Mouse (Mus musculus) forebrain, embryonic 14.5 days (tissue): ENCODE measurements around the gene Zbp1. TPM values are rescaled to one million over a fixed set of nuclear protein-coding genes. Genes with fewer than 3 reads are reported as not detected.

Source experiments
- ATAC-seq: fragments of 200-750 bp; cut with Nextera tagmentation; 2 replicates; pipeline ENCODE4 v1.8.0; 2017; ENCODE audit warnings: mild to moderate bottlenecking, moderate library complexity
- DNase-seq: peaks from one replicate; pipeline ENCODE4 v3.0.0-alpha.2; 2015; ENCODE audit warnings: low spot score
- H3K27ac ChIP-seq: fragments of 300-500 bp; sonication (generic); 2 replicates; pipeline ENCODE4 v1.5.1; 2014; ENCODE audit warnings: low read depth, mild to moderate bottlenecking, control low read depth, low read length, moderate library complexity
- H3K27me3 ChIP-seq: fragments of 300-500 bp; sonication (generic); replicated peaks from 2 replicates; pipeline ENCODE4 v1.6.1; 2014; ENCODE audit warnings: low read length, control low read depth, mixed read lengths; ENCODE audit not compliant: control insufficient read depth, insufficient read depth
- H3K36me3 ChIP-seq: fragments of 300-500 bp; sonication (generic); 2 replicates; pipeline ENCODE4 v1.6.1; 2014; ENCODE audit warnings: low read length, control low read depth; ENCODE audit not compliant: control insufficient read depth, insufficient read depth
- H3K4me1 ChIP-seq: fragments of 300-500 bp; sonication (generic); 2 replicates; pipeline ENCODE4 v1.6.1; 2014; ENCODE audit warnings: antibody characterized with exemption, low read length, control low read depth; ENCODE audit not compliant: control insufficient read depth, insufficient read depth
- H3K4me2 ChIP-seq: fragments of 300-500 bp; sonication (generic); 2 replicates; pipeline ENCODE4 v1.6.1; 2014; ENCODE audit warnings: mild to moderate bottlenecking, control low read depth, low read length
- H3K4me3 ChIP-seq: fragments of 300-500 bp; sonication (generic); 2 replicates; pipeline ENCODE4 v1.5.1; 2014; ENCODE audit warnings: low read depth, low read length, control low read depth
- H3K9ac ChIP-seq: fragments of 300-500 bp; sonication (generic); 2 replicates; pipeline ENCODE4 v1.6.1; 2014; ENCODE audit warnings: mild to moderate bottlenecking, low read length, control low read depth, moderate library complexity
- H3K9me3 ChIP-seq: fragments of 300-500 bp; sonication (generic); replicated peaks from 2 replicates; pipeline ENCODE4 v1.6.1; 2016; ENCODE audit warnings: low read length, control low read depth, mixed read lengths; ENCODE audit not compliant: control insufficient read depth
- WGBS: fragments of 180-500 bp; shearing (Covaris S2); extraction: QIAGEN DNeasy Blood & Tissue Kit; methylation state at CpG from one replicate; pipeline ENCODE4 v1.1.7; 2014; 5-methylcytosine and 5-hydroxymethylcytosine counted together
- polyA plus RNA-seq: library from polyadenylated mRNA; unstranded; fragments of >200 nt; fragmentation: Nextera tagmentation; extraction: Ambion mirVana; gene quantifications from 2 replicates; pipeline ENCODE4 v1.2.1, GENCODE M21; 2014

Gene Zbp1
- not detected in 2 replicates for polyA plus RNA-seq

- ATAC-seq (no peak), DNase-seq (no peak)
- Histone ChIP-seq H3K4me2 (no peak within 1 kb of the TSS), H3K9ac (no peak within 1 kb of the TSS), H3K27ac (no peak within 1 kb of the TSS), H3K9me3 (no peaks in the 10 kb centered on the region), H3K27me3 (no peaks in the 10 kb centered on the region), H3K4me1 (no peaks in the 10 kb centered on the region), H3K36me3 (no peaks in the 10 kb centered on the region), H3K4me3 (no peak within 1 kb of the TSS)
- WGBS, result 71% methylated on average over 11 of the region's 11 CpGs
Observed at GRCm38 (mm10) chr2:173218416-173219141, at the start of gene Zbp1. Zbp1 (minus strand) TSS chr2:173218923.

- H3K27me3 ChIP-seq, result no peaks in the 10 kb centered on the region
- H3K4me1 ChIP-seq, result peaks cover 59% of the 10 kb centered on the region
- H3K4me3 ChIP-seq, result no peak overlapping the region
- no peak overlapping the region for H3K4me2 ChIP-seq
- no peaks in the 10 kb centered on the region for H3K9me3 ChIP-seq
- no peak for DNase-seq
- 87% methylated on average over 3 of the region's 3 CpGs for WGBS
- no peaks in the 10 kb centered on the region for H3K36me3 ChIP-seq
- no peak for ATAC-seq
- no peak overlapping the region for H3K27ac ChIP-seq
- H3K9ac ChIP-seq, result no peak overlapping the region
Observed at GRCm38 (mm10) chr2:173267562-173267961, 48.8 kb upstream of the Zbp1 start.

GRCm38 (mm10) chr2:173266349-173267112, 47.8 kb upstream of the Zbp1 start:
- Histone ChIP-seq H3K9ac (no peak overlapping the region), H3K36me3 (no peaks in the 10 kb centered on the region), H3K4me3 (no peak overlapping the region), H3K9me3 (no peaks in the 10 kb centered on the region), H3K4me1 (peaks cover 57% of the 10 kb centered on the region), H3K27ac (no peak overlapping the region), H3K27me3 (no peaks in the 10 kb centered on the region), H3K4me2 (no peak overlapping the region)
- DNase-seq, result no peak
- 82% methylated on average over 25 of the region's 25 CpGs for WGBS
- ATAC-seq, result no peak

GRCm38 (mm10) chr2:173265468-173266265, 46.9 kb upstream of the Zbp1 start:
- Histone ChIP-seq H3K9ac (no peak overlapping the region), H3K27ac (no peak overlapping the region; the same call in 1 of the 2 replicates), H3K36me3 (no peaks in the 10 kb centered on the region), H3K9me3 (no peaks in the 10 kb centered on the region), H3K4me1 (peaks cover 55% of the 10 kb centered on the region), H3K27me3 (no peaks in the 10 kb centered on the region), H3K4me2 (no peak overlapping the region), H3K4me3 (no peak overlapping the region)
- 87% methylated on average over 22 of the region's 22 CpGs for WGBS
- ATAC-seq (no peak), DNase-seq (no peak)

GRCm38 (mm10) chr2:173264467-173265128, 45.9 kb upstream of the Zbp1 start:
- Histone ChIP-seq H3K4me2 (peak overlapping the region; percentile 19; the same call in 1 of the 2 replicates), H3K27ac (no peak overlapping the region; the same call in 1 of the 2 replicates), H3K4me3 (no peak overlapping the region), H3K9ac (0 out of 2 replicates have a peak overlapping the region, but pooled peaks have one; percentile 6), H3K27me3 (no peaks in the 10 kb centered on the region), H3K9me3 (no peaks in the 10 kb centered on the region), H3K4me1 (peaks cover 51% of the 10 kb centered on the region), H3K36me3 (no peaks in the 10 kb centered on the region)
- ATAC-seq, result peak; percentile 81
- 14% methylated on average over 13 of the region's 13 CpGs for WGBS
- peak; percentile 93 for DNase-seq

GRCm38 (mm10) chr2:173263636-173264330, 45.1 kb upstream of the Zbp1 start:
- Histone ChIP-seq H3K27ac (no peak overlapping the region), H3K4me2 (no peak overlapping the region), H3K9ac (no peak overlapping the region), H3K9me3 (no peaks in the 10 kb centered on the region), H3K4me1 (peaks cover 51% of the 10 kb centered on the region), H3K4me3 (no peak overlapping the region), H3K27me3 (no peaks in the 10 kb centered on the region), H3K36me3 (no peaks in the 10 kb centered on the region)
- DNase-seq (no peak), ATAC-seq (no peak)
- 79% methylated on average over 11 of the region's 11 CpGs for WGBS

- H3K4me3 ChIP-seq, result no peak overlapping the region
- peaks cover 64% of the 10 kb centered on the region for H3K4me1 ChIP-seq
- 0 out of 2 replicates have a peak overlapping the region, but pooled peaks have one; percentile 9 for H3K27ac ChIP-seq
- H3K9me3 ChIP-seq, result no peaks in the 10 kb centered on the region
- ATAC-seq (no peak), DNase-seq (peak; percentile 58)
- H3K9ac ChIP-seq, result no peak overlapping the region
- 64% methylated on average over 10 of the region's 10 CpGs for WGBS
- H3K27me3 ChIP-seq, result no peaks in the 10 kb centered on the region
- no peaks in the 10 kb centered on the region for H3K36me3 ChIP-seq
- no peak overlapping the region for H3K4me2 ChIP-seq
Observed at GRCm38 (mm10) chr2:173261497-173261896, 42.8 kb upstream of the Zbp1 start.
